Comparison of ENCODE assay signal across 21 mouse cellular contexts in genomic region chr11:83791133-83791532, GRCm38 (mm10). TPM values are rescaled to one million over a fixed set of nuclear protein-coding genes. Genes with fewer than 3 reads are reported as not detected.
"Had no signal": no experiment of that assay in that cellular context is flagged by ENCODE, and none has a peak within 500 bp of the region (broad histone marks: within the 10 kb centered on the region; RNA-seq: fewer than 3 reads in every experiment).

No protein-coding gene starts in this region.

- H3K36me3 ChIP-seq: lung, embryonic 15.5 days; midbrain, embryonic 10.5 days; midbrain, embryonic 12.5 days; midbrain, embryonic 15.5 days; stomach, embryonic 15.5 days had no signal

- H3K27ac ChIP-seq: liver, embryonic 14.5 days; lung, embryonic 15.5 days; midbrain, embryonic 10.5 days; midbrain, embryonic 12.5 days; midbrain, embryonic 15.5 days; neural tube, embryonic 13.5 days; neural tube, embryonic 15.5 days; stomach, embryonic 15.5 days; stomach, postnatal 0 days had no signal

- H3K4me2 ChIP-seq: lung, embryonic 15.5 days; midbrain, embryonic 12.5 days; midbrain, embryonic 15.5 days; neural tube, embryonic 13.5 days; neural tube, embryonic 15.5 days; stomach, embryonic 15.5 days had no signal

- H3K27me3 ChIP-seq: lung, embryonic 15.5 days; midbrain, embryonic 12.5 days; midbrain, embryonic 15.5 days; neural tube, embryonic 13.5 days; neural tube, embryonic 15.5 days; stomach, embryonic 15.5 days had no signal

- H3K4me1 ChIP-seq: midbrain, embryonic 10.5 days; midbrain, embryonic 12.5 days; midbrain, embryonic 15.5 days; neural tube, embryonic 13.5 days; neural tube, embryonic 15.5 days had no signal

- H3K4me3 ChIP-seq: lung, embryonic 15.5 days; midbrain, embryonic 10.5 days; midbrain, embryonic 12.5 days; midbrain, embryonic 15.5 days; myocyte; neural tube, embryonic 13.5 days; neural tube, embryonic 15.5 days; stomach, embryonic 15.5 days had no signal

- H3K9me3 ChIP-seq: lung, embryonic 15.5 days; midbrain, embryonic 10.5 days; midbrain, embryonic 12.5 days; midbrain, embryonic 15.5 days; neural tube, embryonic 13.5 days; neural tube, embryonic 15.5 days; stomach, embryonic 15.5 days had no signal

- DNase-seq: lung, adult 18-20 months; lung, postnatal 14 days; lung, postnatal 4 days; right cerebral cortex, postnatal 14 days; thymus, adult 2 months; thymus, postnatal 25 days; thymus, postnatal 4 days had no signal

- ATAC-seq: lung, postnatal 0 days; midbrain, embryonic 15.5 days had no signal

- H3K9ac ChIP-seq: liver, embryonic 14.5 days; lung, embryonic 15.5 days; midbrain, embryonic 12.5 days; midbrain, embryonic 15.5 days; neural tube, embryonic 13.5 days; neural tube, embryonic 15.5 days; stomach, embryonic 15.5 days had no signal

RNA-seq across cellular contexts. Expression of gene Wfdc21, which starts 44.4 kb away (rescaled TPM):
- polyA plus RNA-seq: midbrain, embryonic 10.5 days; midbrain, embryonic 12.5 days; midbrain, embryonic 15.5 days; myocyte; neural tube, embryonic 11.5 days; neural tube, embryonic 13.5 days had no signal

RNA-seq across cellular contexts. Expression of gene Hnf1b, which starts 58.7 kb away (rescaled TPM):
- total RNA-seq: megakaryocyte, adult 5-6 weeks; megakaryocyte-erythroid progenitor cell, adult 5-6 weeks had no signal
- polyA plus RNA-seq: midbrain, embryonic 10.5 days; midbrain, embryonic 12.5 days; myocyte had no signal
